Mouse (Mus musculus): ENCODE results near the gene Anks1.

DNA sequence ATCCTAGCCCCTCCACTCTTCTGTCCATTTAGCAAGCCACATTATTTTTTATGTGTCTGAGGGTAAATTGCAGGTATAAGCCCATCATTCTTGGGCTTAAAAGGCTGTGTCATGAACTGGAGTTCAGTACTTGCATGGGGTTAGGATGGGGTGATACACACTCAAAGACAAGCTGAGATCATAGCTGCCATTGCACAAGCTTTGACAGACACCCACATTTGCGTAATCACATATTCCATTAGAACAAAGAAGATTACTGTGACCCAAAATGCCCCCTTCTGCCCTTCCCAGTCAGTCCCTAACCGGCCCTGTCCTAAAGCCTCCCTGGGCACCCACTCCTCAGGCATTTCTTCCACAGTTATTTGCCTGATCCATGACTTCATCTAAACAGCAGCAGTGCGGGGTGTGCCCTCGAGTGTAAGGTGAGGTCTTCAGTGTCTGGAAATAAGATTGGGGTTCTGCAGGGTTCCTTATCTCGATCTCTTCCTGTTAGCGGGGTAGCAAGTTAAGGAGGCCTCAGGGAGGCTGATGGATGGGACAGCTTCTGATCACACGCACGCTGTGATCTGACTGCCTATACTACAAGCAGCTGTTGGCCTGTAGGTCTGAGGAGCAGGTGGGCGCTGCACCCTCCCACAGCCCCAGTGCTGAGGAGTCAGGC is 122.3 kb downstream of the Anks1 start:
- TF ChIP-seq CTCF (IDR thresholded peaks at IDR 0.05; ENCODE audit: low read depth) (no peak), EP300 (optimal IDR thresholded peaks at IDR 0.05) (no peak)
